Mouse (Mus musculus): ENCODE measurements at regions not wholly inside any gene's neighbourhood (a gene's known extent, or its start where the extent isn't known, plus 50 kb on each side); places are given as distances from the start of the nearest gene placed in this dataset.
"Not testable (repeated sequence)": the region's sequence is repeated elsewhere in the genome, so short reads cannot be mapped to it uniquely, and the experiment has no call there.

GRCm38 (mm10) chr6:107052180-107052579, 252.3 kb upstream of the Crbn start:
- 83% methylated on average over 1 of the region's 1 CpGs for WGBS
- H3K36me3 ChIP-seq, result no peaks in the 10 kb centered on the region
- DNase-seq (ENCODE audit: low spot score), result no peak
- no peak overlapping the region for H3K27ac ChIP-seq
- H3K4me3 ChIP-seq, result no peak overlapping the region
- no peaks in the 10 kb centered on the region for H3K27me3 ChIP-seq (ENCODE audit: insufficient read depth, poor library complexity, severe bottlenecking)
- H3K4me1 ChIP-seq (replicated peaks), result no peaks in the 10 kb centered on the region
- H3K9me3 ChIP-seq, result no peaks in the 10 kb centered on the region

GRCm38 (mm10) chr6:107059001-107059765, 259.3 kb upstream of the Crbn start:
- Histone ChIP-seq H3K9me3 (0 out of 2 replicates have a peak, but pooled peaks cover 5% of the 10 kb centered on the region), H3K4me3 (no peak overlapping the region), H3K27me3 (ENCODE audit: insufficient read depth, poor library complexity, severe bottlenecking) (no peaks in the 10 kb centered on the region), H3K36me3 (no peaks in the 10 kb centered on the region), H3K27ac (no peak overlapping the region), H3K4me1 (replicated peaks) (no peaks in the 10 kb centered on the region)
- DNase-seq (ENCODE audit: low spot score), result no peak
- WGBS, result 81% methylated on average over 3 of the region's 3 CpGs

GRCm38 (mm10) chr6:107062886-107063565, 263.1 kb upstream of the Crbn start:
- H3K36me3 ChIP-seq, result no peaks in the 10 kb centered on the region
- H3K4me1 ChIP-seq (replicated peaks), result no peaks in the 10 kb centered on the region
- H3K9me3 ChIP-seq, result 0 out of 2 replicates have a peak, but pooled peaks cover 3% of the 10 kb centered on the region
- no peak overlapping the region for H3K4me3 ChIP-seq
- H3K27me3 ChIP-seq (ENCODE audit: insufficient read depth, poor library complexity, severe bottlenecking), result no peaks in the 10 kb centered on the region
- no peak for DNase-seq (ENCODE audit: low spot score)
- WGBS, result 91% methylated on average over 6 of the region's 6 CpGs
- no peak overlapping the region for H3K27ac ChIP-seq

GRCm38 (mm10) chr6:107070441-107070840, 270.6 kb upstream of the Crbn start:
- 90% methylated on average over 7 of the region's 7 CpGs for WGBS
- no peak for DNase-seq (ENCODE audit: low spot score)

GRCm38 (mm10) chr6:107092600-107092999, 292.7 kb upstream of the Crbn start:
- Histone ChIP-seq H3K9me3 (no peaks in the 10 kb centered on the region), H3K36me3 (no peaks in the 10 kb centered on the region), H3K27ac (no peak overlapping the region), H3K4me1 (replicated peaks) (no peaks in the 10 kb centered on the region), H3K27me3 (ENCODE audit: insufficient read depth, poor library complexity, severe bottlenecking) (no peaks in the 10 kb centered on the region), H3K4me3 (no peak overlapping the region)
- no peak for DNase-seq (ENCODE audit: low spot score)

More at GRCm38 (mm10) chr6:107070441-107070840, 270.6 kb upstream of the Crbn start:
- Histone ChIP-seq H3K4me1 (replicated peaks) (no peaks in the 10 kb centered on the region), H3K27me3 (ENCODE audit: insufficient read depth, poor library complexity, severe bottlenecking) (no peaks in the 10 kb centered on the region), H3K9me3 (no peaks in the 10 kb centered on the region), H3K4me3 (no peak overlapping the region), H3K27ac (no peak overlapping the region), H3K36me3 (no peaks in the 10 kb centered on the region)

- Histone ChIP-seq H3K9me3 (no peaks in the 10 kb centered on the region), H3K4me3 (no peak overlapping the region), H3K36me3 (no peaks in the 10 kb centered on the region), H3K27me3 (ENCODE audit: insufficient read depth, poor library complexity, severe bottlenecking) (no peaks in the 10 kb centered on the region), H3K27ac (no peak overlapping the region), H3K4me1 (replicated peaks) (no peaks in the 10 kb centered on the region)
- 84% methylated on average over 1 of the region's 1 CpGs for WGBS
- DNase-seq (ENCODE audit: low spot score), result no peak
Measured at GRCm38 (mm10) chr6:107128716-107129115, 328.8 kb upstream of the Crbn start.

DNA sequence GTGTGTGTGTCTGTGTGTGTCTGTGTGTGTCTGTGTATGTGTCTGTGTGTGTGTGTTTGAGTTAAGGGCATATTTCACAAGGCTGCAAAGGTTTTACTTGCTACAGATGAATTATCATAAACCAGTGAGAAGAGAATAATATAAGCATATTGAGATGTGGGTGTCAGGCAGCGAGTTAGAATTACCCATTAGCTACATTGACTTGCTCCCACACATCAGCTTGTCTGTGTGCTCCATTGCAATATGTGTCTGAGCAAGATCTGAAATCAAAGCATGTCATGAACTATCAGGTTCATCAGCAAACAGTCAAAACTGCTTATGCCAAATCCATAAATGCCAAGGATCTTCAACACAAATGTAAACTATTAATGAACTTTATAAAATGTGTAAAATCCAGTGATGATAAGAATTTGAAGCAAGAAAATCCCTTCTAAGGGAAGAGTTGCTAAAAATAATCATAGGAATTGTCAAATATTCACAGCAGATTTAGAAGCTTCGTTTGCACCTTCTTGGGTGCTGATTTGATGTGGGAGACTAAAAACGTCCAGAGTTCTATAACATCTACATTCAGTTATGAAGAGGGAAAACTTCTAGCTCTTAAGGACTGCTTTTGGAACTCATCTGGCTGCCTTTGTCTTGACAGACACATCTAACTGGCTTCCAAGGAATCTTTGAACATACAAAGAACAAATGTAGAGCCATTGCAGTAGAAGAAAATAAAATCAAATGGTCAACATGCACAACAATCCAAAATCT, 361.7 kb upstream of the Lrrn1 start:
- 74% methylated on average over 3 of the region's 3 CpGs for WGBS
- Histone ChIP-seq H3K27me3 (ENCODE audit: insufficient read depth, poor library complexity, severe bottlenecking) (no peaks in the 10 kb centered on the region), H3K4me3 (no peak overlapping the region), H3K9me3 (no peaks in the 10 kb centered on the region), H3K36me3 (no peaks in the 10 kb centered on the region), H3K27ac (no peak overlapping the region), H3K4me1 (replicated peaks) (no peaks in the 10 kb centered on the region)
- no peak for DNase-seq (ENCODE audit: low spot score)

DNA sequence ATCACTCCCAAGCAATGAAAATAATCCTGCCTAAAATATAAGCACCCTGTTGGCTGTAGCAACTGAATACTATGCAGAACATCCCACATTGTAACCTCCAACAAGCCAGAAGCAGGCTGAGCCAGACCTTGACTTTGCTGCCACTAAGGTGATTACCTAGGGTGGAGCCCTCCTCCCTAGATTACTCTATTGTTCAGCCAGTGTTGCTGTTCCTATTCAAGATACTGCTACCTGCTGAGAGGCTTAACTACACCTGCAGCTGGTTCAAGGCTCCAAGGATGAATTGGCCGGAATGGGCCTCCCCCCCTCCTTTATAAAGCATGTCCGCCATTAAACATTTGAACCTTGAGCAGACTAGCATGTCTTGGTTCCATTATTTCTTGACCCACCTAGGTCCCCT, 311.3 kb upstream of the Lrrn1 start:
- WGBS, result 71% methylated on average over 2 of the region's 2 CpGs
- no peak for DNase-seq (ENCODE audit: low spot score)
- H3K4me3 ChIP-seq, result no peak overlapping the region
- H3K27me3 ChIP-seq (ENCODE audit: insufficient read depth, poor library complexity, severe bottlenecking), result no peaks in the 10 kb centered on the region
- no peaks in the 10 kb centered on the region for H3K9me3 ChIP-seq
- no peak overlapping the region for H3K27ac ChIP-seq
- no peaks in the 10 kb centered on the region for H3K36me3 ChIP-seq
- H3K4me1 ChIP-seq (replicated peaks), result peaks cover 6% of the 10 kb centered on the region; the same call in 1 of the 2 replicates

- Histone ChIP-seq H3K27ac (no peak overlapping the region), H3K27me3 (ENCODE audit: insufficient read depth, poor library complexity, severe bottlenecking) (no peaks in the 10 kb centered on the region), H3K9me3 (no peaks in the 10 kb centered on the region), H3K36me3 (no peaks in the 10 kb centered on the region), H3K4me3 (no peak overlapping the region), H3K4me1 (replicated peaks) (peaks cover 6% of the 10 kb centered on the region; the same call in 1 of the 2 replicates)
- no peak for DNase-seq (ENCODE audit: low spot score)
- WGBS, result 67% methylated on average over 4 of the region's 4 CpGs
Measured at GRCm38 (mm10) chr6:107218721-107219120, 310.8 kb upstream of the Lrrn1 start.

- 51% methylated on average over 3 of the region's 3 CpGs for WGBS
- Histone ChIP-seq H3K36me3 (no peaks in the 10 kb centered on the region), H3K4me1 (replicated peaks) (peaks cover 10% of the 10 kb centered on the region; the same call in 1 of the 2 replicates), H3K27ac (no peak overlapping the region), H3K27me3 (ENCODE audit: insufficient read depth, poor library complexity, severe bottlenecking) (no peaks in the 10 kb centered on the region), H3K9me3 (no peaks in the 10 kb centered on the region), H3K4me3 (no peak overlapping the region)
- no peak for DNase-seq (ENCODE audit: low spot score)
Measured at GRCm38 (mm10) chr6:107222602-107223001, 307.0 kb upstream of the Lrrn1 start.

DNA sequence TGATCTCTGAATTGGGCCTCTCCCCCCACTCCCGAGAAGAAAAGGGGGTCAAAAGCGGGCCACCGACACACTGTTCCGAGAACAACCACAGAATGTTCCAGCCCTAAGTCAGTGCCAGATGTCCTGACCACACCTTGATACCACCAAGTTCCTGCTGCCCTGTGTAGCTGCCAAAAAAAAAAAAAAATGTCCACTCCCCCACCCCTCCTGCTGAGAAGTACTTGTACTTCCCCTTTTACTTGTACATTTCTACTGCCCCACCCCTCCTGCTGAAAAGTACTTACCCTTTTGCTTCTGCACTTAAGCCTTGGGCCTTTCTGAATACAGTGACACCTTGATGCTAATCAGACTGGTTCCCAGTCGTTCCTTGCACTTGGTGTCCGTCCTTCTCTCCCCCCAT, 299.7 kb upstream of the Lrrn1 start:
- not testable (repeated sequence) for H3K4me1 ChIP-seq (replicated peaks); H3K27ac ChIP-seq; DNase-seq (ENCODE audit: low spot score); H3K36me3 ChIP-seq; H3K4me3 ChIP-seq; H3K27me3 ChIP-seq (ENCODE audit: insufficient read depth, poor library complexity, severe bottlenecking); H3K9me3 ChIP-seq
- 83% methylated on average over 6 of the region's 6 CpGs for WGBS

GRCm38 (mm10) chr6:107237692-107238091, 291.9 kb upstream of the Lrrn1 start:
- no peaks in the 10 kb centered on the region for H3K27me3 ChIP-seq (ENCODE audit: insufficient read depth, poor library complexity, severe bottlenecking)
- no peaks in the 10 kb centered on the region for H3K36me3 ChIP-seq
- H3K4me1 ChIP-seq (replicated peaks), result no peaks in the 10 kb centered on the region
- no peak overlapping the region for H3K4me3 ChIP-seq
- WGBS, result 90% methylated on average over 3 of the region's 3 CpGs
- H3K27ac ChIP-seq, result no peak overlapping the region
- no peak for DNase-seq (ENCODE audit: low spot score)
- H3K9me3 ChIP-seq, result no peaks in the 10 kb centered on the region

- Histone ChIP-seq H3K27me3 (ENCODE audit: insufficient read depth, poor library complexity, severe bottlenecking) (no peaks in the 10 kb centered on the region), H3K4me3 (no peak overlapping the region), H3K27ac (no peak overlapping the region), H3K9me3 (no peaks in the 10 kb centered on the region), H3K36me3 (no peaks in the 10 kb centered on the region), H3K4me1 (replicated peaks) (no peaks in the 10 kb centered on the region)
- WGBS, result 92% methylated on average over 3 of the region's 3 CpGs
- no peak for DNase-seq (ENCODE audit: low spot score)
Measured at GRCm38 (mm10) chr6:107243981-107244380, 285.6 kb upstream of the Lrrn1 start.
